Mouse (Mus musculus): ENCODE results near the gene Olfr1331.

GRCm38 (mm10) chr4:118864349-118864748 lies at the start of gene Olfr1331:
- no peak for TF ChIP-seq CTCF (IDR thresholded peaks at IDR 0.05)
- TF ChIP-seq POLR2A (IDR thresholded peaks at IDR 0.05; ENCODE audit: insufficient read depth, low read depth, low read length): no peak

Measured in heart, adult 2 months (tissue).